Mouse (Mus musculus): Measurements from ENCODE around the gene BC017158. TPM values are rescaled to one million over a fixed set of nuclear protein-coding genes. Genes with fewer than 3 reads are reported as not detected.

BC017158 gene
- total and polyA plus RNA-seq, 3 experiments, result 6.2 to 12.7 (median 6.5) TPM

DNA sequence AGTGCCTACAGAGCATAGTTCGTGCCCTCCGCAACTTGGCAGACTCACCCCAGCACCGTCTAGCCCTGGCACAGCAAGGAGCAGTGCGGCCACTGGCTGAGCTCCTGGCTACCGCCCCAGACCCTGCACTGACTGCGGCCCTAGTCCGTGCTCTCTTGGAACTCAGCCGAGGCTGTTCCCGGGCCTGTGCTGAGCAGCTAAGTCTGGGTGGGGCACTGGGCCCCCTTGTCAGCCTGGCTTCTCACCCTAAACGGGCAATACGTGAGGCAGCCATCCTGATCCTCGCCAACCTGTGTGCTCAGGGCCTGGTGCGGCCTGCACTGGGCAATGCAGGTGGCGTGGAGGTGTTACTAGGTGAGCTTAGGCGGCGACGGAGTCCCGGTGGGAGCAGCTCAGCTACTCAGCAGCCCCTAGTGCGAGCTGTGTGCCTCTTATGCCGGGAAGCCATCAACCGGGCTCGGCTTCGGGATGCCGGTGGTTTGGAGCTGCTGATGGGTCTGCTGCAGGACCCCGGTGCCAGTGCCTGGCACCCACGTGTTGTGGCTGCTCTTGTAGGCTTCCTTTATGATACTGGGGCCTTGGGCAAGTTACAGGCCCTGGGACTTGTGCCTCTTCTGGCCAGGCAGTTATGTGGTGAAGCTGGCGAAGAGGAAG lies 57.7 kb downstream of the BC017158 start:
- TF ChIP-seq POLR2A (IDR thresholded peaks at IDR 0.05; ENCODE audit: insufficient read depth, low read depth, low read length) (no peak), EP300 (IDR thresholded peaks at IDR 0.05; ENCODE audit: insufficient read depth, low read depth, low read length) (no peak), CTCF (IDR thresholded peaks at IDR 0.05) (no peak)
- H3K9ac ChIP-seq (ENCODE audit: low read depth, low read length), result no peak overlapping the region

GRCm38 (mm10) chr7:128238991-128239390 lies 59.0 kb downstream of the BC017158 start:
- Histone ChIP-seq H3K9ac (ENCODE audit: low read depth, low read length) (no peak overlapping the region), H3K36me3 (ENCODE audit: control insufficient read depth, insufficient read depth, low read length) (no peaks in the 10 kb centered on the region), H3K4me3 (no peak overlapping the region; the same call in 1 of the 2 replicates), H3K4me1 (ENCODE audit: control insufficient read depth, insufficient read depth, low read length) (peaks cover 4% of the 10 kb centered on the region), H3K27me3 (ENCODE audit: control insufficient read depth, insufficient read depth, low read length) (no peaks in the 10 kb centered on the region), H3K27ac (no peak overlapping the region; the same call in none of the 2 replicates), H3K79me2 (replicated peaks; ENCODE audit: control insufficient read depth, insufficient read depth, low read length) (no peaks in the 10 kb centered on the region)
- intact Hi-C loops (cut with DNase I), result loop anchor here (5.0 kb wide), 1 partner anchor 223 kb away; the partner anchor contains the start of gene Tial1
- no peak for DNase-seq
- 19% methylated on average over 4 of the region's 4 CpGs for WGBS
- peak; percentile 66 for TF ChIP-seq CTCF (IDR thresholded peaks at IDR 0.05)
- TF ChIP-seq POLR2A (IDR thresholded peaks at IDR 0.05; ENCODE audit: insufficient read depth, low read depth, low read length), result no peak

More for the DNA sequence above, 57.7 kb downstream of the BC017158 start:
- Histone ChIP-seq H3K79me2 (replicated peaks; ENCODE audit: control insufficient read depth, insufficient read depth, low read length) (no peaks in the 10 kb centered on the region), H3K4me3 (no peak overlapping the region), H3K27me3 (ENCODE audit: control insufficient read depth, insufficient read depth, low read length) (no peaks in the 10 kb centered on the region), H3K4me1 (ENCODE audit: control insufficient read depth, insufficient read depth, low read length) (peaks cover 4% of the 10 kb centered on the region), H3K27ac (no peak overlapping the region), H3K36me3 (ENCODE audit: control insufficient read depth, insufficient read depth, low read length) (no peaks in the 10 kb centered on the region)
- DNase-seq, result no peak
- intact Hi-C loops (cut with DNase I), result loop anchor here (10.0 kb wide), 1 partner anchor 375 kb away; the partner anchor contains the start of gene Inpp5f
- 96% methylated on average over 27 of the region's 27 CpGs for WGBS

GRCm38 (mm10) chr7:128237927-128238778 lies 59.8 kb downstream of the BC017158 start, which contains the start of gene 9130023H24Rik:
TSS of gene 9130023H24Rik (minus strand) at chr7:128238031.
- H3K4me3 ChIP-seq, result peak within 1 kb of the TSS; percentile 99
- no peaks in the 10 kb centered on the region for H3K36me3 ChIP-seq (ENCODE audit: control insufficient read depth, insufficient read depth, low read length)
- peak; percentile 100 for DNase-seq
- H3K4me1 ChIP-seq (ENCODE audit: control insufficient read depth, insufficient read depth, low read length), result peaks cover 4% of the 10 kb centered on the region
- WGBS, result under 1% methylated on average over 72 of the region's 72 CpGs
- intact Hi-C loops (cut with DNase I), result loop anchor here (1.0 to 5.0 kb wide), 3 partner anchors 61 to 224 kb away; partner anchors contain the start of genes BC017158 and Tial1
- peak within 1 kb of the TSS; percentile 100 for H3K27ac ChIP-seq
- peak within 1 kb of the TSS; percentile 91 for H3K9ac ChIP-seq (ENCODE audit: low read depth, low read length)
- TF ChIP-seq EP300 (IDR thresholded peaks at IDR 0.05; ENCODE audit: insufficient read depth, low read depth, low read length) (peak; percentile 66; the same call in 1 of the 2 replicates), POLR2A (IDR thresholded peaks at IDR 0.05; ENCODE audit: insufficient read depth, low read depth, low read length) (peak; percentile 72), CTCF (IDR thresholded peaks at IDR 0.05) (peak; percentile 38)
- H3K79me2 ChIP-seq (replicated peaks; ENCODE audit: control insufficient read depth, insufficient read depth, low read length), result no peaks in the 10 kb centered on the region
- H3K27me3 ChIP-seq (ENCODE audit: control insufficient read depth, insufficient read depth, low read length), result no peaks in the 10 kb centered on the region

DNA sequence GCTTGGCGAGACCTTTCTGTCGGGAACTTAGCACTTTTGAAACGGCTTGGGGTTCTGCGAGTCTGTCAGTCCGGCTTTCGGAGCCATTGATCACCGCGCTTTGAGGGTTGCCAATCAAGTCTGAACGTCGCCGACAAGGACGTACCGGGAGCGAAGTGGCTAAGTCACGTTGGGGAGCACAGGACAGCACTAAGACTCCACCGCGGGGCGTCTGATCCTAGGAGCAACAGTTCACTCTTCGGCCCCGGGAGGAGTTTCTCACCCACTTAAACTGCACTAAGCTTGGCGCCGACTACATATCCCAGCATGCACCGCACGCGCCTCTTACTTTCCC lies 60.4 kb downstream of the BC017158 start:
- Histone ChIP-seq H3K27ac (peak overlapping the region; percentile 100), H3K27me3 (ENCODE audit: control insufficient read depth, insufficient read depth, low read length) (no peaks in the 10 kb centered on the region), H3K4me1 (ENCODE audit: control insufficient read depth, insufficient read depth, low read length) (peaks cover 4% of the 10 kb centered on the region), H3K9ac (ENCODE audit: low read depth, low read length) (peak overlapping the region; percentile 77), H3K4me3 (peak overlapping the region; percentile 99), H3K79me2 (replicated peaks; ENCODE audit: control insufficient read depth, insufficient read depth, low read length) (no peaks in the 10 kb centered on the region), H3K36me3 (ENCODE audit: control insufficient read depth, insufficient read depth, low read length) (no peaks in the 10 kb centered on the region)
- no peak for TF ChIP-seq EP300 (IDR thresholded peaks at IDR 0.05; ENCODE audit: insufficient read depth, low read depth, low read length)
- no peak for TF ChIP-seq CTCF (IDR thresholded peaks at IDR 0.05)
- no peak for TF ChIP-seq POLR2A (IDR thresholded peaks at IDR 0.05; ENCODE audit: insufficient read depth, low read depth, low read length)
- intact Hi-C loops (cut with DNase I), result loop anchor here (1.0 to 5.0 kb wide), 3 partner anchors 61 to 225 kb away; partner anchors contain the start of genes BC017158 and Tial1
- under 1% methylated on average over 25 of the region's 25 CpGs for WGBS
- DNase-seq, result no peak

- no peaks in the 10 kb centered on the region for H3K36me3 ChIP-seq (ENCODE audit: control insufficient read depth, insufficient read depth, low read length)
- peaks cover 4% of the 10 kb centered on the region for H3K4me1 ChIP-seq (ENCODE audit: control insufficient read depth, insufficient read depth, low read length)
- WGBS, result 23% methylated on average over 37 of the region's 37 CpGs
- H3K9ac ChIP-seq (ENCODE audit: low read depth, low read length), result peak within 1 kb of the TSS; percentile 91
- H3K79me2 ChIP-seq (replicated peaks; ENCODE audit: control insufficient read depth, insufficient read depth, low read length), result no peaks in the 10 kb centered on the region
- intact Hi-C loops (cut with DNase I), result loop anchor here (1.0 to 5.0 kb wide), 3 partner anchors 62 to 225 kb away; partner anchors contain the start of genes BC017158 and Tial1
- TF ChIP-seq EP300 (IDR thresholded peaks at IDR 0.05; ENCODE audit: insufficient read depth, low read depth, low read length) (no peak), CTCF (IDR thresholded peaks at IDR 0.05) (peak; percentile 99), POLR2A (IDR thresholded peaks at IDR 0.05; ENCODE audit: insufficient read depth, low read depth, low read length) (no peak)
- no peaks in the 10 kb centered on the region for H3K27me3 ChIP-seq (ENCODE audit: control insufficient read depth, insufficient read depth, low read length)
- peak within 1 kb of the TSS; percentile 99 for H3K4me3 ChIP-seq
- peak; percentile 89 to 92 for DNase-seq
- peak within 1 kb of the TSS; percentile 100 for H3K27ac ChIP-seq
Measured at GRCm38 (mm10) chr7:128236856-128237592, 60.9 kb downstream of the BC017158 start, which contains the start of gene Armc5. TSS of gene Armc5 (plus strand) at chr7:128237342.

Data from heart, adult 2 months (tissue).